Mouse (Mus musculus): Measurements from ENCODE around the gene Cfap99.

Gene Cfap99

DNA sequence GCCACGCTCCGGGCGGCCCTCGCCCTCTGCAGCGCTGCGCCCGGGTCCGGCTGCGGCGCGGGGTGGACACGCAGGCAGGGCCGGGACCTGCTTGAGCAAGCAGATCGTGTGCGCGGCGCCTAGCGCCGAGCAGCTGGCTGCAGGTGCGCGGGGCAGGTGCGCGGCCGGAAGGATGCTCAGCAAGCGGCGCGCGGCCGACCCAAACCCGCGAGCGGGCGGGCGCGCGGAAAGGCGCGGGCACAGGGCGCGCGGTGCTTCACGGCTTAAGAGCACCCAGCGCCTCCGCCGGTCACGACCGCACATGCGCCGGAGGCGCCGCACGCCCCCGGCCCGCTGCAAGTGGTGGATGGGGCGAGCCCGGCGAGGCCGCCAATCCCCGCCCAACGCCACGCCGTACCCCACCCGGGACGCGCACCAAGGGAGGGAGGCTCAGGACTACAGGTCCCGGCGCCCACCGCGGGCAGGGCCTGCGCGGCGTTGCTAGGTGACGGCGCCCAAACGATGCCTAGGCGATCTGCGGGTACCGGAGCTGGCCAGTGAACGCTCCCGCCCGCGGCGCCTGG, at the start of gene Cfap99, which contains the start of gene Zfyve28:
Gene Cfap99 (plus strand): TSS at position 447 of the 563 bp plus-strand sequence.
Gene Zfyve28 (minus strand): TSS at position 296 of the 563 bp plus-strand sequence.
- DNase-seq: peak; percentile 84

DNA sequence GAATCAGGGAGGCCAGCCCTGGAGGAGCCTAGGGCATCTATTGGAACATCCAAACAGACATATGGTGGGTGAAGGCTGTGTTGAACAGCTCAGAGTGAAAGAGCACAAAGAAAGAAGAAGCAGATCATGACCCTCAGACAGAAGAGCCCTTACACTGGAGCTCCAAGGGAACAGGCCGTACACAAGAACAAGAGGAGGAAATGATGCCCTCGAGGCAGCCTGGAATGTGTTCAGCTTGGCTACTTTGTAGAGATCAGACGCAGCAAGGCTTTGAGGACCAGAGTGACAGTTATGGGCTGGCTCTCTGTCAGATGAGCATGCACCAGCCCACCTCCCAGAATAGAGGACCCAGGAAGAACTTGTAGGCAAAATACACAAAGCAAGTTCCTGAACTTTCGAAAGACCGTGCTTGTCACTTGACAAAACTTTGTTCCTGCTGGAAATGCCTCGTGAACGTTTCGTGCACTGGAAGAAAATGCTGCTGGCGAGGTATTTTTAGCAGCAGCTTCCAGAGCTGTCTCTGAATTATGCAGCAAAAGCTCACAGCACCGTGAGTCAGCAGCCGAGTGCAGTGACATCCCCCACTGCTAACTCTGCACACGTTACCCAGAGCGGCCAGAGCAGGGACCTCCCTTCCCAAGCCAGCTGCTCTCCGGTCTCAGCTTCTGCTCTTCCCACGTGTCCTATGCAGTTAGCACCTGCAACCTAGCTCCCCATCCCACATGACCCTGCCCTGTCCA, 46.0 kb upstream of the Cfap99 start:
- DNase-seq: peak; percentile 69

DNA sequence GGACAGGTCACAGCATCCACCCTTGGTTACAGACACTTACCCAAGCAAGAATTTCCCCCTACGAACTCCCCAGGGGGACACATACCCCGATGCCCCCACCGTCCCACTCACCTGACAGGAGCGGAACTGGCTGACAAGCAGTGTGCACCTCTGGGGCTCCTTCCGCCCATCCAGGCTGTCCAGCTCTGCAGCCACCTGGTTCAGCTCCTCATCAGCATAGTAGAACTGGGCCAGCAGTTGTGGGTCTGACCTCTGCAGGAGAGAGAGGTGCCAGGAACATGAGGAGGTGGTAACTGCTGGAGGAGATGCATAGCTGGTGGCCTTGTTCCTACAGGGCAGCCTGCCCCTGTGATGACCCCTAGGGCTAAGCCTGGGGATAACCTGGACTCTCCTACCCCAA, 45.3 kb upstream of the Cfap99 start:
- DNase-seq: peak; percentile 15

DNA sequence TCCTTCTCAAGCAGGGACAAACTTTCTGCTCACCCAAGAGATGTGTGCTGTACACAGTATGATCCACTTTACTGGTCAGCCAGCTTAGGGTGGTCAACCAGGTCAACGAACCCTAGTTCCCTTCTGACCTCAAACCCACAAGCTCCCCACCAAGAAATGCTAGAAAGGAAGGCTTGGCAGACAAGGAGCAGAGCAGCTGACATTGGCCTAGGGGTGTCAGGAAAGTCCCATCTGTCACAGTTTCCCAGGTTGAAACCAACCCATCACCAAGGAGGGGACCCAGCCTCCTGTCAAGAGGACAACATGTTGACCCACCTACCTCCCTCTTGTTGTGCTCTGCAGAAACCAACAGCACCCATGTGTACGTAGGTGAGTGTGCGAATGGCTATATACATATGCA, 42.0 kb upstream of the Cfap99 start:
- no peak for DNase-seq

DNA sequence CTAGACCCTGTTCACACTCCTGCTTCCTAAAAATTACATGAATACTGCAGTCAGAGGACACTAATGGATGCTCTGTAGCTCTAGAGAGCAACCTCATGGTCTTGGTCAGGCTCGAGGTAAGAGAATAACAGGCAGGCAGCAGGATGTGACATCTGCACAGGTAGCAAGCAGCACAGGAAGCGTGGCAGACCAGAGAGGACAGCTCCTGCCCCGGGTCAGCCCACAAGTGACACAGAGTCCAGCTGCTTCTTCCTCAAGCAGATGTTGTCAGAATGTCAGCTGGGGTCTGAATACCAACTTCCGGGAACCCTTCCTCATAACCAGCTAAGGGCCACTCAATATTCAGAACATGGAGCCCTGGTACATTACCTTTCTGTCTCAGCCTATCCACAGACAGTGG, 39.3 kb upstream of the Cfap99 start:
- peak; percentile 55 for DNase-seq

DNA sequence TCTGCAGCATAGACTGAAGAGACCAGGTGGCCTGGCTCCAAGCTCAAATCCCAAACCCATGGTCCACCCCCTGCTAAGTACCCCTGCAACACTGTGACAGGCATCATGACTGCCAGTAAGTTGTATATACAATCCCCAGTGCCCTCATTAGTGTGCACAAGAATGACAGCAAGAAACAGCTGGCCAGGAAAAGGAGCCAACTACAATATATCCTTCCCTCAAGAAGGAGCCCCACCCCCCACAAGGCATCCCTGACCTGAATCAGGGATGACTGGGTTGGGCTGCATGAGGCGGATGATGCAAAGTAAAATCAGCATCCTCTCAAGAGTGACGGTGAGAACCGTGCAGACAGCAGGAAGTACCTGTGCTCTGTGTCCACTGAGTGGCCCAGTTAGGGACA, 38.3 kb upstream of the Cfap99 start:
- peak; percentile 56 for DNase-seq

DNA sequence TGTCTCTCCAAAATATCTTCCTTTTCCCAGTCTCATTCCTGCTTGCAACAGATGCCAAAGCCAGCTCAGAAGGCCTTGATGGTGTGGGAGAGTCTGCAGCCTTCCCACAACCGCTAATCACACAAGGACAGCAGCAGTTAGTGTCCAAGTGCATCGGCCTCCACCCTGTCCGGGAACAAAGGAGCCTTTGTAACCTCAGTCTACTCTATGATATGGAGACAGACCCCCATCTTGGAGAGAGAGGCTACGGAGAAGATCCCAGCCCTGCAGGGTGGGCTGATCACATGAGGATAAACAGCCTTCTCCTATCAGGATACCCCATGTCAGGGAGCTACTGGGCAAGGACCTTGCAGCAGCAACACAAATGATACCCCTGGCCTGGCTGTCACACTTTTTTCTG, 36.6 kb upstream of the Cfap99 start:
- no peak for DNase-seq

DNA sequence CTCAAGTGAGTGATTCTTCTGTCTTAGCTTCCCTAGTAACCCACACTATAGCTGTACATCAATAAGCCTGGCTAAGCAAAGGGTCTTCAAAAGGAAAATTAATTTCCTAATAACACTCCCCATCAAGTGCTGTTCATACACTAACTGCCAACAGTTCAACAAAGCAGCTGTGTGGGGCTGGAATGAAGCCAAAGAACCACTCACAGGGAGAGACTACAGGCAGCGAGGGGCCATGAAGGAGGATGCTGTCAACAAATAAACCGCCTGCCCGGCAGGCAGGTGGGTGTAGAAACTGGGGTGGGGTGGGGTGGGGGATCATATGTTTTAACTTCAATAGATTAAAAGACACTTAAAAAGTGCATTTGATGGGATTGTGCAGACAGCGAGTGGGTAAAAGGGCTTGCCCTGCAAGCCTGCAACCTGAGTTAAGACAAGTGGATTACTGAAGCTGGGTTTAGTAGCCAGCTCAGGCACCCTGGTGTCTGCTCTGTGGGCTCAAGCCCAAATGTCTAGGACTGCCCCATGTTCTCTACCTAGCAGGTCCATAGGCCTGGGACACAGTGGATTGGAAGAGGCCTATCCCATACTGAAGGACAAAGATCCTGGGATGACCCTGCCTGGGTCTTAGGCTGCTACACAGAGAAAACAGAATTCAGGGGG, 36.0 kb upstream of the Cfap99 start:
- peak; percentile 68 for DNase-seq

DNA sequence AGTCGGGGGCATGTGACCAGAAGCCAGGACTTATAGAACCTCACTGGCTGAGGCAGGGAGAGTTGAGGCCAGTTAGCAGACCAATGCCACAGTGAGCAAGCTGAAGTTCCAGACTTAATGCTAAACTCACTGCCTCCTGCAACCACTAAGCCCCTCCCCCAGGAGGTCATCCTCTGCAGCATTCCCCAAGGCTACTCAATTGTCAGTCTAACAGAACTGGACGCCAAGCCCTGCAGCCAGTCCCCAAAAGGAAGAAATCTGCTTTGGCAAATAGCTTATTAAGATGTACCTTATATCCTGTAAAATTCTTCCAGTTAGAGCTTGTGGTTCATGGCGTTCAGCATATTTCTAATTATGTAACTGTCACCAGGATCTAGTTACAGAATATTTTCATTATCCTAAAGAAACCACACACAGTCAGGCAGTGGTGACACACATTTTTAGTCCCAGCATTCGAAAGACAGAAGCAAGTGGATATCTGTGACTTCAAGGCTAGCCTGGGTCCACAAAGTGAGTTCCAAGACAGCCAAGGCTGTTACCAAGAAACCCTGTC, 35.4 kb upstream of the Cfap99 start:
- DNase-seq: peak; percentile 37

DNA sequence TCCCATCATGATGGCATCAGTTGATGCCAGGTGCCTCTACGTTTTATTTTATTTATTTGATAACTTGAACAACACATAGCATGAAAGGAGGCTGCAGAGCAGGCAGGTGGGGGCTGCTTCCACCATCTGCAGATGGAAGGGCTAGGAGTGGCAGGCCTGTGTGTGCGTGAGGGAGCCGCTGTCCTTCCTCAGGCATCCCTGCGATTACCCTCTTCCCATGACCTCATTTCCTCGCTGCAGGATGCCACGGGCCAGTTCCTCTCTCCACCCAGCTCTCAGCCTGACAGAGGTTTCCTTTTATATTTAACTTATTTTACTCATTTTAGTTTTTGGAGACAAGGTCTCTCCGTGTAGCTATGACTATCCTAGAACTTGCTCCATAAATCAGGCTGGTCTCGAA, 34.1 kb upstream of the Cfap99 start:
- peak; percentile 39 for DNase-seq

DNA sequence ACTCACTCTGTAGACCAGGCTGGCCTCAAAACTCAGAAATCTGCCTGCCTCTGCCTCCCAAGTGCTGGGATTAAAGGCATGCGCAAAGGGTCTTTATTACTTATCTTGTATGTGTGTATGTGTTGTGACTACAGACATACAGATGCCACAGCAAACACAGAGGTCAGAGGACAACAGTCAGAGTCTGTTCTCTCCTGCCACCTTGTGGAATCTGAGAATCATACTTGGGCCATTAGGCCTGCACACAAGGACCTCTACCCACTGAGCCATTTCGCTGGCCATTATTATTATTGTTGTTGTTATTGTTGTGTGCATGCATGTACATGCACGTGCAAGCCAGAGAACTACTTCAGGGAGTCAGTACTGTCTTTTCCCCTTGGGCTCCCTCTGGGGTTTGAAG, 33.2 kb upstream of the Cfap99 start:
- DNase-seq: no peak

DNA sequence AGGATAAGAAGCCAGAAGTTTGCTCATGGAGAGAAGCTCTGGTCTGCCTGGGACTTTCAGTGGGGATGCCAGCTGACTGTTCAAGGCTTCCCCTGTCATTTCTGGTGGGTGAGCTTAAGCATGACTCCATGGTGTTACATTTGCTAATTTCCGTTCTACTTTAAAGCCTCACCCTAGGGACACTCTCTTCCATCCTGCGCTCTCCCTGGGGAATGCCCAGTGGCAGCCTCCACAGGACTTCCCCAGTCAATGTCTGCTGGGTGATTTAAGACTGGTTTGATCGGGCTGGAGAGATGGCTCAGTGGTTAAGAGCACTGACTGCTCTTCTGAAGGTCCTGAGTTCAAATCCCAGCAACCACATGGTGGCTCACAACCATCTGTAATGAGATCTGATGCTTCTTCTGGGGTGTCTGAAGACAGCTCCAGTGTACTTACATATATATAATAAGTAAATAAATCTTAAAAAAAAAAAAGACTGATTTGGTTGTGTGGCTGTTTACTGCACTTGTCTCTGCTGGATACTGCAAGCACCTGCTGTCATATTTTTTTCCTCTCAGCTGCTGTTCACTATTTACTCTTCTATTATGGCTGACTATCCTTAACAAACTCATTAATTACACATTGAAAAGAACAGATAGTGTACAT, 29.1 kb upstream of the Cfap99 start:
- DNase-seq: no peak

DNA sequence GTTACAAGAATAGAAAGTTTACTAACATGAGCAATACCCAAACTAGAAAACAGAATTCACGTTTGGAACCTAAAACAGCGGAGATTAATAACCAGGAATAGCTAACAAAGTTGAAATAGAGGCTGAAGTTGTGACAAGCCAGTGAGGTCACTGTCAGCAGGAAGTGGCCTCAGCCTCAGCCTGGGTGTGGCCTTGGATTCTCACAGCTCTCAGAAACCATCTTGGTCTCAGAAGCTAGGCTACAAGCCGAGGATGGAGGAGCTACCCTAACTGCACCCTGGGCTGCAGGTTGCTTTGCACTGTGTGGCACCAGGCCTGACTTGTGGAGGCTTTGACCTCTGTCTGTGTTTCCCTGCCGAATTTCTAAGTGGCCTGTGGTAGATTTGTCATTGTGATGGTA, 22.3 kb upstream of the Cfap99 start:
- no peak for DNase-seq

DNA sequence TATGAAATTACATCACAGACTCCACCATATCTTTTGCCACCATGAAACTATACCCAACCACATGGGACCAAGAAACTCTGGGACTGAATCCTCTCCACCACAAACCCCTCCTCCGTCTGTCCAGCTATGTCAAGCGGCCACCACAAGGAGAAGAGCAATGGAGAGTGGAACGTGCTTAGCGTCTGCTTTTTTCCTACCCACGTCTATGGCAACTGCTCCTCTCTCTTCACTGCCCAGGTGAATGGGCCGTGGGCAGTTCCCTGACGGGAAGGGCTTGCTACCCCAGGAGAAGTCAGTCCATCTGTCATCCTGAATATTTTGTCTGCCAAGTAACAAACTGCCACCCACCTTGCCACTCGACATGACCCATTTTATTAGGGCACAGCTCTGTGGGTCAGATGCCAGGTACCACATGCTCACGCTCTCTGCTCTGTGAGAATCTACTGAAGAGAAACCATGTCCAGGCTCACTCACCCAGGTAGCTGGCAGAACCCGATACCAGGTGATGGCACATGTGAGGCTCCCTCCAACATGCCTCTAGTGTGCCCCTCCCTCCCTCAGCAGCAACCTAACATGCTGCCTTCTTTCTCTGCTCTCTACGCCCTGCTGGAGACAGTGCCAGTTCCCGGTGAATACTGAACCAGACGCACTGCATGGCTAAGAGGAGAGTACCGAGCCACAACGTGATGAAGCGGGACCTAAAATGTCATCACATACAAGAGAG, 19.0 kb upstream of the Cfap99 start:
- DNase-seq: no peak

DNA sequence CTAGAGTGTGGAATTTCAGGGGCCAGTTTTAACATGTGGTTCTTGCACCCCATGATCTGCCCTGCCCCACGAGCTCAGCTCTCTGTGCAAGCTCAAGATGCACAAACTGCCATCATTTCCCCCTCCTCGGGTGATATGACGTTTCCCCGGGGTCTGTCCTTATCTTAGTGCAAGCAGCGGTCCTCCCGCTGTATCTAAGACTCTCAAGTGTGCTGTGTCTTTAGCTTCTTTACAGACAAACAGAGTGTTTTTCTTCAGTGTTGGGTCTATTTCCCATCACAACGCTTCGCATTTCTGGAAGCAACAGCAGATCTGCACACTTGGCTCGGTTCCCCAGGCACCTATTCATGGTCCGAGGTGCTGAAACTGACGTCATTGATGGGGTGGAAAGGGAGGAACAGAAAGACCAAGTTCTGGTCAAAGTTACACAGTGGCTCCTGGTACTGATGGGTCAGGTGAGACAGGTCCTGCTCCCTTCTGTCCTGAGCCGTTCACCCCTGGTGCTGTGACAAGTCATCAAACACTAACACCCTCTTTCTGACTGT, 18.4 kb upstream of the Cfap99 start:
- DNase-seq: no peak

DNA sequence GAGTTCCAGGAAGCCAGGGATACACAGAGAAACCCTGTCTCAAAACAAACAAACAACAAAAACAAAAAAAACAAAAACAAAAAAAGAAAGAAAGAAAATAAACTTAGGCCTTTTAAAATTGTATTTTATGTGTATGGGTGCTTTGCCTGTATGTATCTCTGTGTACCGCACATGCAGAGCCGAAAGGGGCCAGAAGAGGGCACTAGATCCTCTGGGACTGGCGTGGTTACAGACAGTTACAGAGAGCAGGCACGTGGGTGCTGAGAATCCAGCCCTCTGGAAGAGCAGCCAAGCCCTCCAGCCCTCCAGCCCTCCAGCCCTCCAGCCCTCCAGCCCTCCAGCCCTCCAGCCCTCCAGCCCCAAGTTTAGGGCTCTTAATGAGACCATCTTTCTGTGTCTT, 16.7 kb upstream of the Cfap99 start:
- peak; percentile 82 for DNase-seq

DNA sequence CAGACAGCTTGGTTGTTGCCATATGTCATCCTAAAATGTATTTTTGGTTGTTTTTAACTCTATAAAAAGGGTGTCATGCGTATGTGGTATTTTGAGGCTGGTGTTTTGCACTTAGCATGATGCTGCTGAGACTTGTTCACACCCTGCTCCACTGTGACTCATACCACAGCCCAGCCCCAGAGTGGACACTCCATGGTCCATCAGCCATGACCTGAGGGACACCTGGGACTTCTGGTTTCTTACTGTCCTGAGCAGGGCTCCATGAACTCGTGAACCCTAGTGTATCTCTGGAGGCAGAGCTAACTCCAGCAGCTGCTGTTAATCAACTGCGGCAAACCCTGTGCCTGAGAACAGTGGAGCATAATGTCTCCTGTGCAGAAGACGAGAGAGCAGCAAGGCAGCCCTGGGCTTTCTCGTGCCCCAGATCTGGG, 15.1 kb upstream of the Cfap99 start:
- DNase-seq: no peak

DNA sequence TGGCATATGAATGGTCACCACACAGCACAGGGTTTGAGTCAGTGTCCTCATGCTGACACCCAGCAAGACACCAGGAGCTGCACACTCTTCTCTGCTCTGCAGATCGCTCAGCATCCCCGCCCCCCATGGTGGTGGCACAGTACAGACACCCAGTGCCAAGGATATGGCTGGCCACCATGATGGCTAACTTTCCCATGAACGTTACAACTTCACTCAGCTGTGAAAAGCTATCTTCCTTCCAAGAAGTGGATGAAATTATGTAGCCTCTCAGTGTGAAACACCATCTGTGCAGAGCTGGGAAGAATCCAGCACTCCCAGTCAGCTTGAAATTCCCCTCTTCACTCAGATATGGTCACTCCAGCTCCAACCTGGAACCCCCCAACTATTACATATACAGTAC, 14.1 kb upstream of the Cfap99 start:
- no peak for DNase-seq

DNA sequence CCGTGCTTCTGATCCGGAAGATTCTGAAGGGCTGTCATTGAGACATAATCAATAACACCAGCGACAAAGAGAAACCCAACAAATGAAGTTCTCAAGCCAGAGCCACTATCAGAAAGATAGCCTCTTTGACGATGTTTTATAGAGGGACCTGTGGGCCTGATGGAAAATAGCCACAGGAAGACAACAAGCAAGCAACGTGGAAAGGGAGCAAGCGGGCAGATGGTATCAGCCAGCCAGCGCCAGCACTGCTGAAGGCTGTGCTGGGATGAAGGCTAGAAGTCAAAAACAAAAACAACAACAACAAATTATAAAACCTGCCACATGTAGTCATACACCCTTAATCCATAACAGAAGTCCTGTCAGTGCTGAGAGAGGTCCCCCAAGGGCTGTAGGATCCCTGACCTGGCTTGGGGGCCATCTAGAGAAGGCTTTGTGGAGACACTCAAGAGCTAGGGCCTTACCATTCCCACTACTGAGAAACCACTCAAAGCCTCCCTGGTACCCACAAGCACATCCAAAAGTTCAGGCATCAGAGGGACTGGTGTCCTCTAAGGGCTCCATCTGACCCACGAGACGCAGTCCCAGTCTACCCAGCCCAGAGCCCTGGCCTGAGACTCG, 13.6 kb upstream of the Cfap99 start:
- DNase-seq: no peak

DNA sequence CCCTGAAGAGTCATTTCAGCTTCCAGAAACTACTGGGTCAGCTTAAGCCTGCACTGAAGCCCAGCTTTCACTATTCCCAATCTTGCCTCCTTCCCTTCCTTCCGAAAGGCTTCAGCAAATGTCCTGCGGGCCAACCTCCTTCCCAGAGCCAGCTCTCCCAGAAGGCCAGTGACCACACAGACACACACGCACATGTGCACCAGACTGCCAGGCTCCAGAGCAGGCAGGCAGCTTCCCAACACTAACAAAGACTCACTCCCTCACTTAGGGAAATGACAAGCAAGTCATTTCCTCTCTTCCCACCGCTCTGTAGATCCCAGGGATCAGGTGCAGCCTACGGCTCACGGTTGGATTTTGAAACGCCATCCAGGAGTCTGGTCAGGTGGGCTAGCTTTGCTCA, 12.2 kb upstream of the Cfap99 start:
- no peak for DNase-seq

DNA sequence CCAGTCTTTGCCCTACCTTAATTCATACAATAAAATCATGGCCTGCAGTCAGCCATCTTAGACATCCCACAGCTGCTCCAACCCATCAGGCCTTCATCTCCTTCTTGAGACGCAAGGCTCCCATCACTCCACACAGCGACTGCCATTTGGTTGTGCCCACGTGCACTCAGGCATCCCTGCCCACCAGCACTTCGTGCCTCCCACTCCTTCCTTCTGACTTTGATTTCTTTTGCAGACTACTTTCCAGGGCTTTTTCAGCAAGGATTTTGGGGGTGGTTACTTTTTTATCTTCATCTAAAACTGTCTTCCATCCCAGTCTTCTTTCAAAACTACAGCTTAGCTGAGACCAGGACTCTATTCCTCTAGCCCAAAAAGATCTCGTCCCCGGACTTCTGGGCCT, 11.7 kb upstream of the Cfap99 start:
- DNase-seq: no peak

DNA sequence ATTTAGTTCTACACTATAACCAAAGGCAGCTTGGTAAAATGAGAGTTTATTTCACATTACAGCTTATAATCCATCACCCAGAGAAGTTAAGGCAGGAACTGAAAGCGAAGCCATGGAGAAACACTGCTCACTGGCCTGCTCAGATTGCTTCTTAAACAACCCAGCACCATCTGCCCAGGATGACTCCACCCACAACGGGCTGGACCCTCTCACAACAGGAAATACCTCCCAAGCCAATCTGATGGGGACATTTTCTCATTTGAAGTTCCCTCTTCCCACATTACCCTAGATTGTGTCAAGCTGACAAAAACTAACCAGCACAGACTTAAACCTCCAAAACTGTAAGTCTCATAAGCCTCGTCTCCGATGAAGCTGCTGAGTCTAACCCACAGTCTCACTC, 10.3 kb upstream of the Cfap99 start:
- DNase-seq: no peak

Measured in thymus, postnatal 4 days (tissue).